Mouse (Mus musculus) liver, embryonic 14 days (tissue): ENCODE measurements around the gene Olfr1308. TPM values are rescaled to one million over a fixed set of nuclear protein-coding genes. Genes with fewer than 3 reads are reported as not detected.

Experiments
- polyA plus RNA-seq: library from polyadenylated mRNA; depleted of rRNA; stranded (reverse); fragments of >200 nt; gene quantifications from 2 replicates; pipeline ENCODE4 v1.2.3, GENCODE M21; 2012; rRNA removed

Gene Olfr1308
- not detected in 2 replicates for polyA plus RNA-seq

DNA sequence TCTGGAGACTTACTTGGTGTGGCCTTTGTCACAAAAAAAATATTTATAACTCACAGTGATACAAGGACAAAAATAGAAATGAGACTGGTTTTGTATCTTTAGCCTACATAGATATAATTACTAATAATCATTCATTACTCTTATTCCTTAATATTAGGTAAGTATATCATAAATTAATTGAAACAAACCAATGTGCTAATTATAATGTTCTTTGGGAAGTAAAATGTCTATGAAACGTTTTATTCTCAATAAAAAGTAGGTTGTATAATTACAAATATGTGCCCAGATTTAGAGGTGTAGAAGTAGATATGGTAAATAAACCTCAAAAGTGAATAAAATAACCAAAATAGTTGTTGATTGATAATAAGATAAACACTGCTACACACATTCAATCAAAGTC is at the start of gene Olfr1308:
Gene Olfr1308 (minus strand): TSS at position 101 of the 400 bp plus-strand sequence.

DNA sequence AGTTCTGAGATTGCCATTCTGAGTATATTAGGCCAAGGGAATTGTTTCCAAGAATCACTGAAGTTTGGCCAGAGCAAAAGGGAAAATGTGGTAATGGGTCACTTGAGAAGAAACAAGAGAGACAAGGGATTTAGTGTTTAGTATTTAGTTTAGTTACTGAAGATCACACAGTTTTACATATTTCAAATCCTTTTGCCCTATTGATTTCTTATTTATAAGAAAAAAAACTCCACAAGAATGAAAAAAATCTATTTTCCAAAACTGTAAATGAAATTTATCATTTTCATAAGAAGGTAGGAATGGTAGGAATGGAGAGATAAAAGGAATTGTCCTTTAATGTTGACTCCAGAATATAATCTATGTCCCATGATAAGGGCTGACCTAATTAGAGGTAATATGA is 47.9 kb upstream of the Olfr1308 start, which contains the start of gene Olfr1310:
Gene Olfr1310 (minus strand): TSS at position 101 of the 400 bp plus-strand sequence.

DNA sequence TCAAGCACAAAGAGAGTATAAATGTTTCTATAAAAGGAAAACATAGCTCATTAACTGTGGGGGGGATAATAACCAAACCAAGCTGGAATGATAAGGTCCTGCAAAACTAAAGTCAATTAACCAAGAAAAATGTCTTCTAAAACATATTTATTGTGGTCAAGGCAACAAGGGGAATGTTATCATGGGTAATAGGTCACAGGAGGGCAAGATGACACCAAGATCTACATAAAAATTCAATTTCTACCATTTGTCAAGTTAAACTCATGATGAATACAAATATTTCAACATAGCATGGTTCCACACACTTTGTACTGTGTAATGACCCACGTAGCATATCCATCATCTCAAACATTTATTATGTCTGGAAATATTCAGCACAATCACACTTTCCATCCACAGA is 25.4 kb upstream of the Olfr1308 start, which contains the start of gene Olfr1309:
Gene Olfr1309 (minus strand): TSS at position 101 of the 400 bp plus-strand sequence.

DNA sequence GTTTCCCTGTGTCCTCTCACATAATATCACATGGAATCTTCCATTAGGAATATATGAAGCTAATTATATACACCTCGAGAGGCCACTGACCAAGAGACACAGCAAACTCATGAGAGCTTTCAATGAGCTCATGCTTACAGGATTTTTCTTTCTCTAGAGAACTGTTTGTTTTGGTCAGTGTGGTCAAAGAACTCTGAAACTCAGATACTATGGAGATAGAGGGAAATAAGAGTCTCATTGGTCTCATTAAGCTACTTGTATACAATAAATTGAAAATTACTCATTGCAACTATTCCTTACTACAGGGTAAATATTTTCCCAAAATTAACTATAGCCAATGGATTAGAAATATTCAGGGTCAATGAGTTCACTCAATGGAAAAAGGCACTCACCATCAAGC is 15.4 kb downstream of the Olfr1308 start, which contains the start of gene Olfr1307:
Gene Olfr1307 (minus strand): TSS at position 101 of the 400 bp plus-strand sequence.

DNA sequence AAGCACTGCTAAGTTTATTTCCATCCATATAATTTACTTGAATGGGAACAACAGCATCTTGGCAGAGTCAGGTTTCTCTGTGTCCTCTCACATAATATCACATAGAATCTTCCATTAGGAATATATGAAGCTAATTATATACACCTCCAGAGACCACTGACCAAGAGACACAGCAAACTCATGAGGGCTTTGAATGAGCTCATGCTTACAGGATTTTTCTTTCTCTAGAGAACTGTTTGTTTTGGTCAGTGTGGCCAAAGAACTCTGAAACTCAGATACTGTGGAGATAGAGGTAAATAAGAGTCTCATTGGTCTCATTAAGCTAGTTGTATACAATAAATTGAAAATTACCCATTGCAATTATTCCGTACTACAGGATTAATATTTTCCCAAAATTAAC is 48.6 kb downstream of the Olfr1308 start, which contains the start of gene Olfr1306:
Gene Olfr1306 (minus strand): TSS at position 101 of the 400 bp plus-strand sequence.

Other genes starting within 250 kb of the Olfr1308 start
- not detected in 2 replicates for gene Olfr1301, start 213.9 kb downstream of the Olfr1308 start, polyA plus RNA-seq
- gene Olfr1302, start 187.5 kb downstream of the Olfr1308 start, polyA plus RNA-seq: not detected in 2 replicates
- not detected in 2 replicates for gene Olfr1303, start 144.6 kb downstream of the Olfr1308 start, polyA plus RNA-seq
- not detected in 2 replicates for gene Olfr1305, start 87.8 kb downstream of the Olfr1308 start, polyA plus RNA-seq
- gene Olfr1306, start 48.7 kb downstream of the Olfr1308 start, polyA plus RNA-seq: not detected in 2 replicates
- gene Olfr1307, start 15.5 kb downstream of the Olfr1308 start, polyA plus RNA-seq: not detected in 2 replicates
- not detected in 2 replicates for gene Olfr1309, start 25.3 kb upstream of the Olfr1308 start, polyA plus RNA-seq
- gene Olfr1310, start 47.8 kb upstream of the Olfr1308 start, polyA plus RNA-seq: not detected in 2 replicates
- not detected in 2 replicates for gene Olfr1311, start 59.5 kb upstream of the Olfr1308 start, polyA plus RNA-seq
- not detected in 2 replicates for gene Olfr1312, start 85.3 kb upstream of the Olfr1308 start, polyA plus RNA-seq
- not detected in 2 replicates for gene Olfr1313, start 112.9 kb upstream of the Olfr1308 start, polyA plus RNA-seq
- gene Olfr1314, start 131.8 kb upstream of the Olfr1308 start, polyA plus RNA-seq: not detected in 2 replicates
- gene Olfr1315-ps1, start 150.5 kb upstream of the Olfr1308 start, polyA plus RNA-seq: not detected in 2 replicates
- gene Olfr1316, start 170.0 kb upstream of the Olfr1308 start, polyA plus RNA-seq: not detected in 2 replicates
- not detected in 2 replicates for gene Olfr1317, start 175.4 kb upstream of the Olfr1308 start, polyA plus RNA-seq
- not detected in 2 replicates for gene Olfr1318, start 189.3 kb upstream of the Olfr1308 start, polyA plus RNA-seq